Mouse (Mus musculus): ENCODE measurements at regions not wholly inside any gene's neighbourhood (a gene's known extent, or its start where the extent isn't known, plus 50 kb on each side); places are given as distances from the start of the nearest gene placed in this dataset.
A peak's percentile ranks its signal among the peaks of the same experiment; 100 is the strongest.

GRCm38 (mm10) chr2:171593884-171594283 lies 449.4 kb downstream of the Cbln4 start:
- no peak for DNase-seq (ENCODE audit: low read depth, low spot score)

- no peak for DNase-seq (ENCODE audit: low read depth, low spot score)
Measured at GRCm38 (mm10) chr2:171592315-171592714, 451.0 kb downstream of the Cbln4 start.

GRCm38 (mm10) chr2:171588158-171588557 lies 455.1 kb downstream of the Cbln4 start:
- no peak for DNase-seq (ENCODE audit: low read depth, low spot score)

GRCm38 (mm10) chr2:171587635-171588034 lies 455.6 kb downstream of the Cbln4 start:
- DNase-seq (ENCODE audit: low read depth, low spot score) = peak; percentile 6

GRCm38 (mm10) chr2:171586853-171587220 lies 456.4 kb downstream of the Cbln4 start:
- no peak for DNase-seq (ENCODE audit: low read depth, low spot score)

GRCm38 (mm10) chr2:171586217-171586852 lies 456.9 kb downstream of the Cbln4 start:
- DNase-seq (ENCODE audit: low read depth, low spot score) = no peak

GRCm38 (mm10) chr2:171574360-171574759 lies 468.9 kb downstream of the Cbln4 start:
- peak; percentile 82 for DNase-seq (ENCODE audit: low read depth, low spot score)

GRCm38 (mm10) chr2:171562656-171563055 lies 480.6 kb downstream of the Cbln4 start:
- no peak for DNase-seq (ENCODE audit: low read depth, low spot score)

GRCm38 (mm10) chr2:171542768-171543167 lies 500.5 kb downstream of the Cbln4 start:
- peak; percentile 83 for DNase-seq (ENCODE audit: low read depth, low spot score)

GRCm38 (mm10) chr2:171514876-171515275 lies 528.4 kb downstream of the Cbln4 start:
- no peak for DNase-seq (ENCODE audit: low read depth, low spot score)

GRCm38 (mm10) chr2:171496620-171497019 lies 546.6 kb downstream of the Cbln4 start:
- peak; percentile 20 for DNase-seq (ENCODE audit: low read depth, low spot score)

- peak; percentile 64 for DNase-seq (ENCODE audit: low read depth, low spot score)
Measured at GRCm38 (mm10) chr2:171493741-171494140, 549.5 kb downstream of the Cbln4 start.

GRCm38 (mm10) chr2:171487284-171487683 lies 556.0 kb downstream of the Cbln4 start:
- DNase-seq (ENCODE audit: low read depth, low spot score) = no peak

- DNase-seq (ENCODE audit: low read depth, low spot score) = no peak
Measured at GRCm38 (mm10) chr2:171453241-171453640, 590.0 kb downstream of the Cbln4 start.

GRCm38 (mm10) chr2:171406057-171406456 lies 637.2 kb downstream of the Cbln4 start:
- no peak for DNase-seq (ENCODE audit: low read depth, low spot score)

GRCm38 (mm10) chr2:171388936-171389335 lies 654.3 kb downstream of the Cbln4 start:
- no peak for DNase-seq (ENCODE audit: low read depth, low spot score)

- no peak for DNase-seq (ENCODE audit: low read depth, low spot score)
Measured at GRCm38 (mm10) chr2:171373457-171373856, 641.9 kb downstream of the Dok5 start.

GRCm38 (mm10) chr2:171373016-171373415 lies 641.4 kb downstream of the Dok5 start:
- DNase-seq (ENCODE audit: low read depth, low spot score) = no peak

- DNase-seq (ENCODE audit: low read depth, low spot score) = no peak
Measured at GRCm38 (mm10) chr2:171371751-171372150, 640.1 kb downstream of the Dok5 start.

- DNase-seq (ENCODE audit: low read depth, low spot score) = no peak
Measured at GRCm38 (mm10) chr2:171365553-171365952, 633.9 kb downstream of the Dok5 start.

GRCm38 (mm10) chr2:171364621-171365020 lies 633.0 kb downstream of the Dok5 start:
- DNase-seq (ENCODE audit: low read depth, low spot score) = peak; percentile 37

- no peak for DNase-seq (ENCODE audit: low read depth, low spot score)
Measured at GRCm38 (mm10) chr2:171363381-171363780, 631.8 kb downstream of the Dok5 start.

- DNase-seq (ENCODE audit: low read depth, low spot score) = no peak
Measured at GRCm38 (mm10) chr2:171358071-171358760, 626.6 kb downstream of the Dok5 start.

Measured in ZHBTc4 (cell line).